Mouse (Mus musculus) embryonic facial prominence, embryonic 13.5 days (tissue): ENCODE data around the gene Srp68. TPM values are rescaled to one million over a fixed set of nuclear protein-coding genes. Genes with fewer than 3 reads are reported as not detected.
A peak's percentile ranks its signal among the peaks of the same experiment; 100 is the strongest.

ENCODE experiments used
- ATAC-seq: fragments of 200-750 bp; cut with Nextera tagmentation; 2 replicates; pipeline ENCODE4 v1.8.0; 2017; ENCODE audit warnings: low read depth; ENCODE audit not compliant: insufficient number of reproducible peaks, insufficient read depth, low FRiP score, low TSS enrichment
- H3K27ac ChIP-seq: fragments of 300-500 bp; sonication (generic); 2 replicates; pipeline ENCODE4 v1.5.1; 2015; ENCODE audit warnings: moderate library complexity, mild to moderate bottlenecking, inconsistent platforms
- H3K27me3 ChIP-seq: fragments of 300-500 bp; sonication (generic); 2 replicates; pipeline ENCODE4 v1.6.1; 2015; ENCODE audit warnings: mild to moderate bottlenecking, inconsistent platforms
- H3K36me3 ChIP-seq: fragments of 300-500 bp; sonication (generic); 2 replicates; pipeline ENCODE4 v1.6.1; 2015; ENCODE audit warnings: mild to moderate bottlenecking, inconsistent platforms
- H3K4me1 ChIP-seq: fragments of 300-500 bp; sonication (generic); 2 replicates; pipeline ENCODE4 v1.6.1; 2015; ENCODE audit warnings: inconsistent platforms
- H3K4me2 ChIP-seq: fragments of 300-500 bp; sonication (generic); 2 replicates; pipeline ENCODE4 v1.6.1; 2015; ENCODE audit warnings: moderate library complexity, mild to moderate bottlenecking, inconsistent platforms
- H3K4me3 ChIP-seq: fragments of 300-500 bp; sonication (generic); 2 replicates; pipeline ENCODE4 v1.5.1; 2015; ENCODE audit warnings: mild to moderate bottlenecking, inconsistent platforms
- H3K9ac ChIP-seq: fragments of 300-500 bp; sonication (generic); 2 replicates; pipeline ENCODE4 v1.6.1; 2015; ENCODE audit warnings: mild to moderate bottlenecking, inconsistent platforms
- H3K9me3 ChIP-seq: fragments of 300-500 bp; sonication (generic); 2 replicates; pipeline ENCODE4 v1.6.1; 2016; ENCODE audit warnings: inconsistent platforms
- WGBS: fragments of 180-500 bp; shearing (Covaris S2); methylation state at CpG from one replicate; pipeline ENCODE4 v1.1.7; 2015; ENCODE audit warnings: mixed read lengths; 5-methylcytosine and 5-hydroxymethylcytosine counted together
- polyA plus RNA-seq: library from polyadenylated mRNA; unstranded; fragments of >200 nt; fragmentation: Nextera tagmentation; extraction: Ambion mirVana; gene quantifications from 2 replicates; pipeline ENCODE4 v1.2.1, GENCODE M21; 2015

The Srp68 gene
- polyA plus RNA-seq, 1 experiment from 2014 or later: 97.5 TPM

DNA sequence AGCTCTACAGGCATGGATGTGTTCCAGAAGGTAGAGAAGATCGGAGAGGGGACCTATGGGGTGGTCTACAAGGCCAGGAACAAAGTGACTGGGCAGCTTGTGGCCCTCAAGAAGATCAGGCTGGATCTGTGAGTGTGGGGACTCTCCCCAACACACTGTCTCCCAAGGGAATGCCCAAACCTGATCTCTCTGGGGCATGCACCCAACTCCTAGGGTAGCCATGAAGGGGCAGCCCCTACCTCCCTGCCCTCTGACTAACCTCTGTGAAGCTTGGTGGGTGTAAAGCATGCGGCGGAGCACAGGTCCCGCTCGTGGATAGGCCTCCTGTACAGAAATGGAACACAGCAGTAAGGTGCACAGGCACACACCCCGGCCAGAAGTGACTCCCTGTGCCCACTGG lies 58.0 kb downstream of the Srp68 start:
- H3K4me1 ChIP-seq: peaks cover 15% of the 10 kb centered on the region
- no peak for ATAC-seq
- peaks cover 15% of the 10 kb centered on the region; the same call in 1 of the 2 replicates for H3K36me3 ChIP-seq
- H3K9ac ChIP-seq: no peak overlapping the region
- H3K27ac ChIP-seq: no peak overlapping the region
- H3K4me2 ChIP-seq: no peak overlapping the region
- H3K9me3 ChIP-seq: no peaks in the 10 kb centered on the region
- H3K27me3 ChIP-seq: peaks cover 5% of the 10 kb centered on the region
- no peak overlapping the region for H3K4me3 ChIP-seq
- 87% methylated on average over 6 of the region's 6 CpGs for WGBS

DNA sequence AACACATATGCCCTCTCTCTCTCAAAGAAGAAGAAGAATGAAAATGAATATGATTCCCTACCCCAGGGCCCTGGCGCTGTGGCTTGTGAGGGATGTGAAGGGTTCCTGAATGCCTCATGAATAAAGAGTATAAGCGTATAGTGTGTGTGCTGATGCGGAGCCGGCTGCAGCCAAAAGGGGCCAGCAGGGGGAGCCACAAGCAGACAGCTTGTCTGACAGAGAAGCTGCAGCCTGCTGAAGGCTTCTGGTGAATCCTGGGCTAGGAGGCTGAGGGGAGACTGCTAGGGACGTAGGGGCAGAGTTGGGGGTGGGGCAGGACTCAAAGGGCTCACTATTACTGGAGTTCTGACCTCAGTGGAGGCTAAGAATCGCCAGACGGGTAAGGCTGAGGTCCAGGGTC lies 58.8 kb downstream of the Srp68 start:
- peaks cover 13% of the 10 kb centered on the region; the same call in 1 of the 2 replicates for H3K36me3 ChIP-seq
- 73% methylated on average over 7 of the region's 7 CpGs for whole genome bisulfite sequencing
- no peak overlapping the region for H3K4me2 ChIP-seq
- no peaks in the 10 kb centered on the region for H3K9me3 ChIP-seq
- ATAC-seq: no peak
- H3K27ac ChIP-seq: no peak overlapping the region
- no peak overlapping the region for H3K4me3 ChIP-seq
- peaks cover 15% of the 10 kb centered on the region for H3K4me1 ChIP-seq
- H3K9ac ChIP-seq: no peak overlapping the region
- H3K27me3 ChIP-seq: no peaks in the 10 kb centered on the region

DNA sequence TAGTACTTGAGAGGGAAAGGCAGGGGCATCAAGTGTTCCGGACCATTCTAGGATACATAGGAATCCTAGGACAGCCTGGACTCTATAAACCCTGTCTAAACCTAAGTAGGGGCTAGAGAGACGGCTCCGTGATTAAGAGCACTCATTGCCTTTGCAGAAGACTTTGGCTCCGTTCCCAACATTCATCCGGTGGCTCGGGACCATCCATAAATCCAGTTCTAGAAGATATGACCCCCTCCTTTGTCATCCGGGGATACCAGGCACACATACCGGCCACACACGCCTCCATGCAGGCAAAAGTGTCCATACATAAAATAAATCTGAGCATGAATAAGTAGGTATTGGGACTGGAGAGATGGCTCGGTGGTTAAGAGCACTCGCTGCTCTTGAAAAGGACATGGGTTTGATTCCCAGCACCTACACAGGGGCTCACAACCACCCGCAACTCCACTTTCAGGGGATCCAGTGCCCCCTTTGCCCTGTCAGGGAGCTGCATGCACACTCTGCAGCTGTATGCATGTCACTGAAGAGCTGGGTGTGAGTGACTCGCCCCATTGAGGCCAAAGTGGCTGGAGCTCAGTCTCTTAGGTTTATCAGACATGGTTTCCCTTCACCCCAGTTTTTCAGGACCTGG lies 60.0 kb downstream of the Srp68 start:
- no peaks in the 10 kb centered on the region for H3K9me3 ChIP-seq
- H3K27me3 ChIP-seq: no peaks in the 10 kb centered on the region
- no peak overlapping the region for H3K4me3 ChIP-seq
- no peak overlapping the region for H3K27ac ChIP-seq
- 93% methylated on average over 13 of the region's 13 CpGs for WGBS
- peaks cover 7% of the 10 kb centered on the region for H3K4me1 ChIP-seq
- H3K36me3 ChIP-seq: peaks cover 13% of the 10 kb centered on the region; the same call in 1 of the 2 replicates
- ATAC-seq: no peak
- H3K9ac ChIP-seq: no peak overlapping the region
- no peak overlapping the region for H3K4me2 ChIP-seq

DNA sequence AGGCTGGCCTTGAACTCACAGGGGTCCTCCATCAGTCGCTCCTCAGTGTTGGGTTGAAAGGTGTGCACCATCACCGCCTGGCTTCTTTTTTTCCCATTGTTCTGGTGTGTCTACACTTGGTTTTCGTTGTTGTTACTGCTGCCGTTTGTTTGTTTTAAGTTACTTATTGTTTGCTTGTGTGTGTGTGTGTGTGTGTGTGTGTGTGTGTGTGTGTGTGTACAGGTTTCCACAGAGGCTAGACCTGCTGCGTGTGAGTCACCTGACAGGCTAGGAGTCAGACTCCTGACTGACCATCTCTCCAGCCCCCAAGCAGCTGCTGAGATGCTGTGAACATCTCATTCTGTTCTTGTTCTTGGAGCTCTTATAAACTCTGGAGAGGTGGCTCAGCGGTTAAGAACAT lies 61.2 kb downstream of the Srp68 start:
- 94% methylated on average over 6 of the region's 6 CpGs for WGBS
- Histone ChIP-seq H3K27ac (no peak overlapping the region), H3K4me3 (no peak overlapping the region), H3K4me2 (no peak overlapping the region), H3K4me1 (no peaks in the 10 kb centered on the region), H3K27me3 (no peaks in the 10 kb centered on the region), H3K9me3 (no peaks in the 10 kb centered on the region), H3K36me3 (peaks cover 13% of the 10 kb centered on the region; the same call in 1 of the 2 replicates), H3K9ac (no peak overlapping the region)
- no peak for ATAC-seq

DNA sequence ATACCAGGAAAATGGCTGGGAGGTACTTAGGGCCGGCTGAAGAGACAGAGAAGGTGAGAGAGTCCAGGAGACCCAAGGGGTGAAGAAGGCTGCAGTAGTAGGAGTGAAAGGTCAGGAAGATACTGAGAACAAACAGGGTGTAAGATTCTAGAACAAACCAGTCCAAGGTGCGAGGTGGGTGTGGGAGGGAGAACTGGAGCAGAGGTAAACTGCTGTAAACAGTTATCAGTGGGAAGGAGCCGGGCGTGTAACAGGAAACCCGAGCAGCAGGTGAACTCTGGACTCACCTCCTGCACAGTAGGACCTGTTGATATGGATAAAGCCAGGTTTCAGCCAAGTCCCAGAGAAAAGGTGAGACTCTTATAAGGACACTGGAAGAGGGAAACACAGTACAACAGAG lies 63.3 kb downstream of the Srp68 start:
- Histone ChIP-seq H3K4me1 (no peaks in the 10 kb centered on the region), H3K9ac (no peak overlapping the region), H3K27ac (no peak overlapping the region), H3K4me2 (no peak overlapping the region), H3K9me3 (no peaks in the 10 kb centered on the region), H3K4me3 (no peak overlapping the region), H3K36me3 (peaks cover 32% of the 10 kb centered on the region), H3K27me3 (no peaks in the 10 kb centered on the region)
- WGBS: 68% methylated on average over 5 of the region's 5 CpGs
- no peak for ATAC-seq

DNA sequence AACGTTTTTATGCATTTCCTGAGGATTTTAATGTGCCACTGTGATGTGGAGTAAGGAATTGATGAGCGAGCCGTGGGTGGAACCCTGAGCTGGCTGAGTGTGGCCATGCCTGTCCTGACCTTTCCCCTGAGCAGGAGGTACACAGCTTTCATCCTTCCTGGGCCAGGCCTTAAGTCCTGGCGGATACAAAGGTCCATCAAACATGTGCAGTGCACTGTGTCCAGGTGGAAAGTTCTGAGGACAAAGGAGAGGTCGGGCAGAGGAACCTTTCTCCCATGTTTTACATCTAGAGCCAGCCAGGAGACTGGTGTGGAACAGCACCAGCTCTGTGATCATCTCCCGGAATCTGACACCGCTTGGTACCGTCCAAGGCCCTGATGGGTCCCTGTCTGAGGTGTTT lies 64.8 kb downstream of the Srp68 start:
- Histone ChIP-seq H3K27me3 (no peaks in the 10 kb centered on the region), H3K9ac (no peak overlapping the region), H3K4me1 (no peaks in the 10 kb centered on the region), H3K27ac (no peak overlapping the region), H3K36me3 (peaks cover 36% of the 10 kb centered on the region), H3K4me3 (no peak overlapping the region), H3K9me3 (no peaks in the 10 kb centered on the region), H3K4me2 (no peak overlapping the region)
- 76% methylated on average over 8 of the region's 8 CpGs for WGBS
- ATAC-seq: no peak

DNA sequence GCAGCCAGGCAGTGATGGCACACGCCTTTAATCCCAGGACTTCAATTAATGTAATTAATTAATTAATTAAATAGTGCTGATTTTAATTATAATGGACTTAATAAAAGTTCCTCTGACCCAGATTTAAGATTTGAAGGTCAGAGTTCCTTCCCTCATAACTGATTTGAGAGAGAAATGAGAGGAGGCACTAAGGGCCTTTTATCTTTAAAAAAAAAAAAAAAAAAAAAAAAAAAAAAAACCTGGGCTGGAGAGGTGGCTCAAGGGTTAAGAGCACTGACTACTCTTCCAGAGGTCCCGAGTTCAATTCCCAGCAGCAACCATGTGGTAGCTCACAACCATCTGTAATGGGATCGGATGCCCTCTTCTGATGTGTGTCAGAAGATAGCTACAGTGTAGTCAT lies 65.4 kb downstream of the Srp68 start:
- no peaks in the 10 kb centered on the region for H3K4me1 ChIP-seq
- no peak overlapping the region for H3K27ac ChIP-seq
- no peak overlapping the region for H3K9ac ChIP-seq
- H3K36me3 ChIP-seq: peaks cover 36% of the 10 kb centered on the region
- no peaks in the 10 kb centered on the region for H3K27me3 ChIP-seq
- no peak overlapping the region for H3K4me3 ChIP-seq
- H3K9me3 ChIP-seq: no peaks in the 10 kb centered on the region
- no peak overlapping the region for H3K4me2 ChIP-seq
- WGBS: 82% methylated on average over 3 of the region's 3 CpGs
- no peak for ATAC-seq

DNA sequence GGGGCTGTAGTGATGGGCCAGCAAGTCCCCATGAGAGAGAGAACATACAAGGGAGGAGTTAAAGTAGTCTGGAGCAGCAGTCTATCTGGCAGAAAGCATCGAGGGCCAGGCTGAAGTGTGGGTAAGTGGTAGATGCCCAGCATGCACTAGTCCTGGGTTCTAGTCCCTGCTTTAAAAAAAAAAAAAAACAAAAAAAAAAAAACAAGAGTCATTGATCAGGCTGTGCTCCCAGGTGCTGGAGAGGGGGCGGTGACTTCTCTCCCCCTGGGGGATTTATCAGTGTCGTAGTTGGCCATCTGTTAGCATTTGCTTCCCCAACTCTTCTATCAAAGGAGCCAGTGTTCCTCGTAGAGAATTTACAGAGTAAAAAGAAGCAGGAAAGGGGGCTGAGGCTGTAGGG lies 67.3 kb downstream of the Srp68 start:
- 59% methylated on average over 4 of the region's 4 CpGs for WGBS
- H3K4me2 ChIP-seq: no peak overlapping the region
- peaks cover 30% of the 10 kb centered on the region for H3K36me3 ChIP-seq
- no peaks in the 10 kb centered on the region for H3K4me1 ChIP-seq
- no peaks in the 10 kb centered on the region for H3K9me3 ChIP-seq
- no peak overlapping the region for H3K4me3 ChIP-seq
- no peaks in the 10 kb centered on the region for H3K27me3 ChIP-seq
- no peak overlapping the region for H3K27ac ChIP-seq
- H3K9ac ChIP-seq: no peak overlapping the region
- no peak for ATAC-seq

DNA sequence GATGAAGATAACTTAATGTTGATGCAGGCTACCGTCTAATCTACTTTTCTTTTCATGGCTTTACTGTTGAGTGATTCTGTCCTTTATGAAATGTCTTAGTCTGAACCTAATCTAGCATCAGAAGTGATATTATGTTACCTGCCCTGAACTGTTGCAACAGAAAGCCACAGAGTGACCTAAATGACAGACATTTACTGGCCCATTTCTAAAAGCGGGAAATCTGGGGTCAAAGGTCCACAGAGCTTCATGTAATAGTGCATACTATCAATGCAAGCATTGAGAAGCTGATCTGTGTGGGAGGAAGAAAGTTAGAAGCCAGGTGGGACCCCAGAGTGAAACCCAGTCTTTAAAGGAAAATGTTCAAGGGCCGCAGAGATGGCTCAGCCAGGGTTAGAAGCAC lies 70.9 kb downstream of the Srp68 start:
- Histone ChIP-seq H3K4me3 (no peak overlapping the region), H3K4me1 (peaks cover 4% of the 10 kb centered on the region; the same call in 1 of the 2 replicates), H3K27ac (no peak overlapping the region), H3K9me3 (no peaks in the 10 kb centered on the region), H3K36me3 (peaks cover 30% of the 10 kb centered on the region), H3K27me3 (no peaks in the 10 kb centered on the region), H3K9ac (no peak overlapping the region), H3K4me2 (no peak overlapping the region)
- 89% methylated on average over 3 of the region's 3 CpGs for WGBS
- no peak for ATAC-seq

DNA sequence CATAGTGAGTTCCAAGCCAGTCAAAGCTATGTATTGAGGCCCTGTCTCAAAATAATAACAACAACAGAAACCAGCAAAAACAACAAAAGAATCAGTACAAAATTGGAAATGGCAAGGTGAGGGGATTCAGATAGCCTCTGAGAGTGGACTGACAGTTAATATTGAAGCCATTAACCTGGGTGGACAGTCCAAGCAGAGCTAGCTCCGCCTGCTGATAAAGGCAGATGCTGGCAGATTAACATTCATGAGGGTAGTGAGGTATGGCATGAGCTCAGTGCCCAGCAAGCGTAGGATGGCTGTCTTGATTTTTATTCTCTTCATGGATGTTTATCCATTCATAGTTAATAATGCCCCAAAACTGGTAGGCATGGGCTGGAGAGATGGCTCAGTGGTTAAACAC lies 72.9 kb downstream of the Srp68 start:
- Histone ChIP-seq H3K4me3 (no peak overlapping the region), H3K9me3 (no peaks in the 10 kb centered on the region), H3K4me2 (no peak overlapping the region), H3K27ac (no peak overlapping the region), H3K27me3 (no peaks in the 10 kb centered on the region), H3K36me3 (peaks cover 19% of the 10 kb centered on the region), H3K9ac (no peak overlapping the region), H3K4me1 (peaks cover 9% of the 10 kb centered on the region)
- no peak for ATAC-seq
- 85% methylated on average over 2 of the region's 2 CpGs for WGBS

DNA sequence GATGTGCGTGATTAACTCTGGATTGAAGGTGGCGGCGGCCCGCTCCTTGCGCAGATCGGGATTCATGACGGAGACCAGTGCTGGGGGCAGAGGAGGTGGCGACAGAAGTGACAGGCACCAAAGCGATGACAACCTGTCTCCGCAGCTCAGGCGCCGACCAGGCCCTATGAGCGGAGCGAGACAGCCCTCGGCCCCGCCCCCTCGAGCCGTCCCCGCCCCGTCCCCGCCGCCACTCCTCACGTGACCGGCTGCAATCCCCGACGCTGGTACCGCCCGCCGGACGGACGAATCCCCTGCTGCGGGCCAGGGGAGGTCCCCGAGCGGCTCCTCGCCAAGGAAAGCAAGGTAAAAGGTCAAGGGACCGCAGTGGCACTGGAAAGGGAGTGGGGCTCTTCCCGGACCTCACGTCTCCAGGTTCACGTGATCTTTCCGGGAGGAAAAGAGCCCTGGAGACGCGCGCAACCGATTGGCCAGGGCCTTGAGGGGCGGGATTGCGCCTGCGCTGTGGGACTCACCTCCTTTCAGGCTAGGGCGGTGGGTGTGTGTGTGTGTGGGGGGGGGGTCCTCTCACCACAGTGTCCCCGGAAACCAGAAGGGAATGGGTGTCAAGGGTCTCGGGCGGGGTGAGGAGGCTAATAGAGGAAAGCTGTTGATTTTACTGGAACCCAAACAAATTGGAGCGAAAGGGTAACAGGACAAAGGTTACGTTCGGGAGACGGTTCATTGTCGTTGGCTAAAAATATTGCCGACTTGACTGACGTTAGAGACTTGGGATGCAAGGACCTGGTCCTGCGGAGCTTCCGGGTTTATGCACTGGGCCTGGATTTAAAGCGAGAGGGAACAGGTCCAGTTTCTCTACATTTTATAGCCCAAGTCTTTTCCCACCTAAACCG lies 75.1 kb downstream of the Srp68 start, which contains the start of the genes Ten1 and Acox1:
Gene Ten1, plus strand, starts transcription at position 217 of the 893 bp plus-strand sequence.
Gene Acox1, minus strand, starts transcription at position 407 of the 893 bp plus-strand sequence.
- Histone ChIP-seq H3K36me3 (peaks cover 13% of the 10 kb centered on the region; the same call in 1 of the 2 replicates), H3K9ac (peak within 1 kb of the TSS; percentile 88), H3K4me3 (peak within 1 kb of the TSS; percentile 76), H3K4me2 (peak within 1 kb of the TSS; percentile 71), H3K27me3 (no peaks in the 10 kb centered on the region), H3K4me1 (peaks cover 9% of the 10 kb centered on the region), H3K27ac (peak within 1 kb of the TSS; percentile 93), H3K9me3 (no peaks in the 10 kb centered on the region)
- under 1% methylated on average over 61 of the region's 62 CpGs for WGBS
- ATAC-seq: peak; percentile 95

DNA sequence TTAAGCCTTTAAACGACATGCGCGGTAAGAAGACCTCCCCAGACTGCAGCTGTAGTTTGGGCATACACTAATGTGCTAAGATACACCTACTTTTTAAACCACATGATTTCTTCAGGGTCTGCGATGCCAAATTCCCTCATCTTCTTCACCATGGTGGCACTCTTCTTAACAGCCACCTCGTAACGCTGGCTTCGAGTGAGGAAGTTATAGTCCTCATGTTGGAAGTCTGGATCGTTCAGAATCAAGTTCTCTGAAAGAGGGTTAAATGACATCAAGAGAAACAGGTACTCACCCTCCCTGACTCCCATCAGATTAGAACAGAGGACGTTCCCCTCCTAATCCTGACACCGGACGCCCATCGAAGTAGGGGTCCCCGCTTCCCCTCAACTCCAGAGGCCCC lies 75.9 kb downstream of the Srp68 start:
- H3K9ac ChIP-seq: peak overlapping the region; percentile 88
- H3K4me2 ChIP-seq: peak overlapping the region; percentile 71
- H3K36me3 ChIP-seq: peaks cover 13% of the 10 kb centered on the region; the same call in 1 of the 2 replicates
- H3K9me3 ChIP-seq: no peaks in the 10 kb centered on the region
- 24% methylated on average over 13 of the region's 13 CpGs for WGBS
- H3K27ac ChIP-seq: peak overlapping the region; percentile 93
- H3K27me3 ChIP-seq: no peaks in the 10 kb centered on the region
- peaks cover 9% of the 10 kb centered on the region for H3K4me1 ChIP-seq
- ATAC-seq: no peak
- H3K4me3 ChIP-seq: peak overlapping the region; percentile 76
